Mouse (Mus musculus): Measurements from ENCODE around the gene Zfp90. TPM values are rescaled to one million over a fixed set of nuclear protein-coding genes. Genes with fewer than 3 reads are reported as not detected.
A peak's percentile ranks its signal among the peaks of the same experiment; 100 is the strongest.

Gene Zfp90
- 16.9 and 20.8 TPM in 2 replicates for polyA plus RNA-seq (2015; fragmentation: Nextera tagmentation; extraction: Ambion mirVana)

GRCm38 (mm10) chr8:106415182-106415971, at the start of gene Zfp90:
Zfp90 (plus strand) TSS chr8:106415327.
- Histone ChIP-seq H3K4me2 (peak within 1 kb of the TSS; percentile 82), H3K4me1 (peaks cover 29% of the 10 kb centered on the region), H3K9ac (peak within 1 kb of the TSS; percentile 87), H3K36me3 (peaks cover 33% of the 10 kb centered on the region), H3K9me3 (replicated peaks) (no peaks in the 10 kb centered on the region), H3K27ac (peak within 1 kb of the TSS; percentile 98), H3K4me3 (replicated peaks) (peak within 1 kb of the TSS; percentile 84), H3K27me3 (0 out of 2 replicates have a peak, but pooled peaks cover 3% of the 10 kb centered on the region)
- peak; percentile 98 for ATAC-seq (replicated peaks; ENCODE audit: low FRiP score)
- WGBS: under 1% methylated on average over 46 of the region's 46 CpGs

GRCm38 (mm10) chr8:106368501-106368900, 46.6 kb upstream of the Zfp90 start:
- 62% methylated on average over 3 of the region's 3 CpGs for WGBS
- Histone ChIP-seq H3K4me2 (no peak overlapping the region), H3K27ac (no peak overlapping the region), H3K4me1 (no peaks in the 10 kb centered on the region), H3K36me3 (no peaks in the 10 kb centered on the region), H3K27me3 (no peaks in the 10 kb centered on the region), H3K9ac (no peak overlapping the region), H3K4me3 (replicated peaks) (no peak overlapping the region), H3K9me3 (replicated peaks) (no peaks in the 10 kb centered on the region)
- no peak for ATAC-seq (replicated peaks; ENCODE audit: low FRiP score)

GRCm38 (mm10) chr8:106369069-106369468, 46.1 kb upstream of the Zfp90 start:
- WGBS: 84% methylated on average over 7 of the region's 7 CpGs
- Histone ChIP-seq H3K4me1 (no peaks in the 10 kb centered on the region), H3K4me3 (replicated peaks) (no peak overlapping the region), H3K4me2 (no peak overlapping the region), H3K9me3 (replicated peaks) (no peaks in the 10 kb centered on the region), H3K27me3 (no peaks in the 10 kb centered on the region), H3K9ac (no peak overlapping the region), H3K36me3 (no peaks in the 10 kb centered on the region), H3K27ac (no peak overlapping the region)
- no peak for ATAC-seq (replicated peaks; ENCODE audit: low FRiP score)

- Histone ChIP-seq H3K36me3 (no peaks in the 10 kb centered on the region), H3K27ac (no peak overlapping the region), H3K4me3 (replicated peaks) (no peak overlapping the region), H3K27me3 (no peaks in the 10 kb centered on the region), H3K9me3 (replicated peaks) (no peaks in the 10 kb centered on the region), H3K9ac (no peak overlapping the region), H3K4me1 (peaks cover 9% of the 10 kb centered on the region), H3K4me2 (no peak overlapping the region)
- WGBS: 59% methylated on average over 7 of the region's 7 CpGs
- no peak for ATAC-seq (replicated peaks; ENCODE audit: low FRiP score)
Observed at GRCm38 (mm10) chr8:106375957-106376356, 39.2 kb upstream of the Zfp90 start.

GRCm38 (mm10) chr8:106376862-106377261, 38.3 kb upstream of the Zfp90 start:
- H3K4me2 ChIP-seq: no peak overlapping the region
- no peaks in the 10 kb centered on the region for H3K36me3 ChIP-seq
- peaks cover 9% of the 10 kb centered on the region for H3K4me1 ChIP-seq
- WGBS: 28% methylated on average over 9 of the region's 9 CpGs
- no peaks in the 10 kb centered on the region for H3K27me3 ChIP-seq
- H3K4me3 ChIP-seq (replicated peaks): no peak overlapping the region
- H3K9me3 ChIP-seq (replicated peaks): no peaks in the 10 kb centered on the region
- no peak overlapping the region for H3K9ac ChIP-seq
- H3K27ac ChIP-seq: no peak overlapping the region
- no peak for ATAC-seq (replicated peaks; ENCODE audit: low FRiP score)

- H3K9ac ChIP-seq: no peak overlapping the region
- no peak overlapping the region for H3K4me2 ChIP-seq
- no peak for ATAC-seq (replicated peaks; ENCODE audit: low FRiP score)
- H3K27me3 ChIP-seq: no peaks in the 10 kb centered on the region
- peaks cover 9% of the 10 kb centered on the region for H3K4me1 ChIP-seq
- WGBS: 59% methylated on average over 7 of the region's 7 CpGs
- no peak overlapping the region for H3K27ac ChIP-seq
- H3K9me3 ChIP-seq (replicated peaks): no peaks in the 10 kb centered on the region
- H3K4me3 ChIP-seq (replicated peaks): no peak overlapping the region
- H3K36me3 ChIP-seq: no peaks in the 10 kb centered on the region
Observed at GRCm38 (mm10) chr8:106378501-106379048, 36.6 kb upstream of the Zfp90 start.

GRCm38 (mm10) chr8:106379357-106379756, 35.8 kb upstream of the Zfp90 start:
- WGBS: 79% methylated on average over 5 of the region's 5 CpGs
- Histone ChIP-seq H3K9me3 (replicated peaks) (no peaks in the 10 kb centered on the region), H3K4me3 (replicated peaks) (no peak overlapping the region), H3K36me3 (no peaks in the 10 kb centered on the region), H3K4me1 (peaks cover 9% of the 10 kb centered on the region), H3K27ac (no peak overlapping the region), H3K27me3 (no peaks in the 10 kb centered on the region), H3K4me2 (no peak overlapping the region), H3K9ac (no peak overlapping the region)
- no peak for ATAC-seq (replicated peaks; ENCODE audit: low FRiP score)

GRCm38 (mm10) chr8:106381026-106381425, 34.1 kb upstream of the Zfp90 start:
- 86% methylated on average over 6 of the region's 6 CpGs for WGBS
- H3K36me3 ChIP-seq: no peaks in the 10 kb centered on the region
- H3K4me2 ChIP-seq: no peak overlapping the region
- peaks cover 9% of the 10 kb centered on the region for H3K4me1 ChIP-seq
- no peak for ATAC-seq (replicated peaks; ENCODE audit: low FRiP score)
- no peak overlapping the region for H3K9ac ChIP-seq
- H3K27ac ChIP-seq: no peak overlapping the region
- no peaks in the 10 kb centered on the region for H3K9me3 ChIP-seq (replicated peaks)
- H3K4me3 ChIP-seq (replicated peaks): no peak overlapping the region
- no peaks in the 10 kb centered on the region for H3K27me3 ChIP-seq

- H3K9me3 ChIP-seq (replicated peaks): no peaks in the 10 kb centered on the region
- H3K4me1 ChIP-seq: no peaks in the 10 kb centered on the region
- 81% methylated on average over 9 of the region's 9 CpGs for WGBS
- no peak overlapping the region for H3K4me2 ChIP-seq
- no peaks in the 10 kb centered on the region for H3K27me3 ChIP-seq
- H3K9ac ChIP-seq: no peak overlapping the region
- no peak overlapping the region for H3K27ac ChIP-seq
- no peak for ATAC-seq (replicated peaks; ENCODE audit: low FRiP score)
- H3K36me3 ChIP-seq: no peaks in the 10 kb centered on the region
- H3K4me3 ChIP-seq (replicated peaks): no peak overlapping the region
Observed at GRCm38 (mm10) chr8:106387801-106388415, 27.2 kb upstream of the Zfp90 start.

GRCm38 (mm10) chr8:106394493-106394892, 20.6 kb upstream of the Zfp90 start:
- Histone ChIP-seq H3K36me3 (no peaks in the 10 kb centered on the region), H3K4me1 (peaks cover 4% of the 10 kb centered on the region), H3K9ac (no peak overlapping the region), H3K9me3 (replicated peaks) (no peaks in the 10 kb centered on the region), H3K27ac (no peak overlapping the region), H3K4me2 (no peak overlapping the region), H3K27me3 (no peaks in the 10 kb centered on the region), H3K4me3 (replicated peaks) (no peak overlapping the region)
- no peak for ATAC-seq (replicated peaks; ENCODE audit: low FRiP score)
- 86% methylated on average over 4 of the region's 4 CpGs for WGBS

GRCm38 (mm10) chr8:106399694-106400093, 15.4 kb upstream of the Zfp90 start:
- peak overlapping the region; percentile 40 for H3K4me2 ChIP-seq
- peaks cover 28% of the 10 kb centered on the region for H3K4me1 ChIP-seq
- no peaks in the 10 kb centered on the region for H3K9me3 ChIP-seq (replicated peaks)
- no peak overlapping the region for H3K4me3 ChIP-seq (replicated peaks)
- H3K27ac ChIP-seq: peak overlapping the region; percentile 84
- 0 out of 2 replicates have a peak overlapping the region, but pooled peaks have one; percentile 17 for H3K9ac ChIP-seq
- no peaks in the 10 kb centered on the region for H3K36me3 ChIP-seq
- no peaks in the 10 kb centered on the region for H3K27me3 ChIP-seq
- WGBS: 25% methylated on average over 8 of the region's 8 CpGs
- ATAC-seq (replicated peaks; ENCODE audit: low FRiP score): peak; percentile 80

GRCm38 (mm10) chr8:106400181-106400580, 14.9 kb upstream of the Zfp90 start:
- Histone ChIP-seq H3K36me3 (no peaks in the 10 kb centered on the region), H3K27me3 (no peaks in the 10 kb centered on the region), H3K4me3 (replicated peaks) (no peak overlapping the region), H3K4me2 (peak overlapping the region; percentile 40), H3K27ac (peak overlapping the region; percentile 84), H3K9me3 (replicated peaks) (no peaks in the 10 kb centered on the region), H3K9ac (0 out of 2 replicates have a peak overlapping the region, but pooled peaks have one; percentile 17), H3K4me1 (peaks cover 33% of the 10 kb centered on the region)
- ATAC-seq (replicated peaks; ENCODE audit: low FRiP score): 0 out of 2 replicates have a peak, but pooled peaks have one; percentile 6
- WGBS: 30% methylated on average over 5 of the region's 5 CpGs
